Mouse (Mus musculus) forebrain, embryonic 11.5 days (tissue): ENCODE results near the gene Fhl3. TPM values are rescaled to one million over a fixed set of nuclear protein-coding genes. Genes with fewer than 3 reads are reported as not detected.
"Not testable (repeated sequence)": the region's sequence is repeated elsewhere in the genome, so short reads cannot be mapped to it uniquely, and the experiment has no call there.

Experiments
- ATAC-seq: fragments of 200-750 bp; cut with Nextera tagmentation; replicated peaks from 2 replicates; pipeline ENCODE4 v1.8.0; 2017; ENCODE audit warnings: moderate TSS enrichment; ENCODE audit not compliant: low FRiP score
- DNase-seq: peaks from one replicate; pipeline ENCODE4 v3.0.0-alpha.2; 2017; ENCODE audit warnings: low spot score
- H3K27ac ChIP-seq: fragments of 300-500 bp; sonication (generic); 2 replicates; pipeline ENCODE4 v1.5.1; 2014; ENCODE audit warnings: low read depth, low read length
- H3K27me3 ChIP-seq: fragments of 300-500 bp; sonication (generic); 2 replicates; pipeline ENCODE4 v1.6.1; 2014; ENCODE audit warnings: mild to moderate bottlenecking, low read length, mixed read lengths; ENCODE audit not compliant: control insufficient read depth, insufficient read depth
- H3K36me3 ChIP-seq: fragments of 300-500 bp; sonication (generic); 2 replicates; pipeline ENCODE4 v1.6.1; 2014; ENCODE audit warnings: mild to moderate bottlenecking, low read length, moderate library complexity, mixed read lengths; ENCODE audit not compliant: control insufficient read depth, insufficient read depth
- H3K4me1 ChIP-seq: fragments of 300-500 bp; sonication (generic); replicated peaks from 2 replicates; pipeline ENCODE4 v1.6.1; 2014; ENCODE audit warnings: low read length, mixed read lengths; ENCODE audit not compliant: control insufficient read depth, insufficient read depth
- H3K4me2 ChIP-seq: fragments of 300-500 bp; sonication (generic); 2 replicates; pipeline ENCODE4 v1.6.1; 2014; ENCODE audit warnings: low read depth, mild to moderate bottlenecking, low read length, moderate library complexity, mixed read lengths; ENCODE audit not compliant: severe bottlenecking
- H3K4me3 ChIP-seq: fragments of 300-500 bp; sonication (generic); 2 replicates; pipeline ENCODE4 v1.5.1; 2014; ENCODE audit warnings: low read depth, low read length
- H3K9ac ChIP-seq: fragments of 300-500 bp; sonication (generic); 2 replicates; pipeline ENCODE4 v1.6.1; 2014; ENCODE audit warnings: low read length
- H3K9me3 ChIP-seq: fragments of 300-500 bp; sonication (generic); 2 replicates; pipeline ENCODE4 v1.6.1; 2016; ENCODE audit warnings: low read length, mixed read lengths; ENCODE audit not compliant: control insufficient read depth
- WGBS: fragments of 180-500 bp; shearing (Covaris S2); extraction: QIAGEN DNeasy Blood & Tissue Kit; methylation state at CpG from one replicate; pipeline ENCODE4 v1.1.7; 2014; 5-methylcytosine and 5-hydroxymethylcytosine counted together
- polyA plus RNA-seq: library from polyadenylated mRNA; unstranded; fragments of >200 nt; fragmentation: Nextera tagmentation; extraction: Ambion mirVana; gene quantifications from 2 replicates; pipeline ENCODE4 v1.2.1, GENCODE M21; 2014

The Fhl3 gene
- polyA plus RNA-seq, 1 experiment from 2014 or later = 5.5 TPM

DNA sequence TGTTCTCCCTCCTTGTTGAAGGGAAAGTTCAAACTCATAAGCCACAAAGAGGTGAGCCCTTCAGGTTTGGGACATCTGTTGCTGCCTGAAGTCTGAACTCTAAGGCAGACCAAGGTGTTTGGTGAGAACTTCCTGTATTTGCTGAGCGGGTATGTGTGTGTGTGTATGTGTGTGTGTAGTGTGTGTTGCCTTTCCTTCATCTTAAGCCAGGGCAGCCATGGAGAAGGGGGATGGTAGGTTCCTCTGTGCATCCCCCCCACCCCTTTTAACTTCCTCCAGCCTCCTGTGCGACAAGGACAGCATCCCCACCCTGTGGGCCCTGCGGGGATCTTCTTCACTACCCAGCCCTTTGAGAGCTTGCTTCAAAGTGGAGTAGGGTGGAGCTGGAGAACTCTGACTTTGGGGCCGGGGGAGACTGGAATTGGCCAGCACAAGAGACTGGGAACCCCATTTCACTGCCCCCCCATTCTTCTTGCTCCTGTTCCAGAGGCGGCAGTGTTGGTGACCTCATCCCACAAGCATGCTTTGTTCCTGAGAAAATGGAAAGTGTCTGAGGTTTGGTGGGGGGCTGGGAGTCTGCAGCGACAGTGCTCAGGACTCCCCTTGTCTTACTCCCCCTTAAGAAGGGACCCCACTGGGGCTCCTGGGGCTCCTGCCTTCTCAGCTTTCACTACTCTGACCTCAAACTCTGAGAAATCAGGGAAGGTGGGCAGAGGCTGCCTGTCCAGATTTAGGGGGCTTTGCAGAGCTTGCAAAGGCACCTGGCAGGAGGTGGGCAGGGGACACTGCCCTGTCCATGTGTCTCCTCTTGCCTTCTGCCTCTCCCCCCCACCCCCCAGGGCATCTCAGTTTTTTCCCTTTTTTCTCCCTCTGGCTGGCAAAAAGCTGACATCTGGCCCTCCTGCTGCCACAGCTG lies 3.6 kb downstream of the Fhl3 start:
- peaks cover 31% of the 10 kb centered on the region for H3K4me1 ChIP-seq
- H3K9ac ChIP-seq = peak overlapping the region; percentile 55
- no peaks in the 10 kb centered on the region for H3K9me3 ChIP-seq
- peak overlapping the region; percentile 12; the same call in 1 of the 2 replicates for H3K4me3 ChIP-seq
- H3K36me3 ChIP-seq = no peaks in the 10 kb centered on the region
- peak overlapping the region; percentile 22 for H3K4me2 ChIP-seq
- ATAC-seq = peak; percentile 20; the same call in 1 of the 2 replicates
- DNase-seq = peak; percentile 65
- H3K27me3 ChIP-seq = no peaks in the 10 kb centered on the region; the same call in 1 of the 2 replicates
- H3K27ac ChIP-seq = peak overlapping the region; percentile 75
- 6% methylated on average over 6 of the region's 6 CpGs for WGBS

DNA sequence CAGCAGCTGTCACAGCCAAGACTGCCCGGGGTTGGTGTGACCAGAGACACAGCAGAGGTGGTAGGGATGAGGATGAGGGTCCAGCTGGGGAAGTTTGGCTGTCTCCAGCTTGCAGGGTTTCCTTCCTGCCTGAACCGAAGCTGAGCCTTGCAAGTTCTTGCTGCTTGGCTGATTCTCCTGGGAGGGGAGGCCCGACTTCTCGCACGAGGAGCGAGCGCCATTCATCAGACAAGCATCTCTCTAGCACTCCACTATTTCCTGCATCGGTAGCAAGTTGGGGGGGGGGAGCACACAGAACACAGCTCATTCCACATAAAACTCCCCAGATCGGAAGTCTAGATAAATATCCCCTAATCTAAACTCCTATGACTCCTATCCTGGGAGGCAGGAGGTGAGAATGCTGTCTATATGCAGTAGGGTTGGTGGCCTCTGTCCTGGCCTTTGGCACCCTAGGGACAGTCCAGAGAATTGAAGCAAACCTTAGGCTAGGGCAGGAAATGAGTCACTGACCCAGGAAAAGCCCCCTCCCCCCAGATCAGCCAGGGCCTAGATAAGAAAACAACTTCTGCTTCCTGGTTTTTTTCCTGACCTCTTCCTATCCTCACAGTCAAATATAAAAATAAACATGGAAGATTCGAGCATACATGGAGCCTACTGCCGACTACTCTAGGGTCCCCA lies 4.4 kb downstream of the Fhl3 start:
- 18% methylated on average over 11 of the region's 11 CpGs for WGBS
- H3K4me3 ChIP-seq = peak overlapping the region; percentile 12; the same call in 1 of the 2 replicates
- H3K27me3 ChIP-seq = no peaks in the 10 kb centered on the region; the same call in 1 of the 2 replicates

DNA sequence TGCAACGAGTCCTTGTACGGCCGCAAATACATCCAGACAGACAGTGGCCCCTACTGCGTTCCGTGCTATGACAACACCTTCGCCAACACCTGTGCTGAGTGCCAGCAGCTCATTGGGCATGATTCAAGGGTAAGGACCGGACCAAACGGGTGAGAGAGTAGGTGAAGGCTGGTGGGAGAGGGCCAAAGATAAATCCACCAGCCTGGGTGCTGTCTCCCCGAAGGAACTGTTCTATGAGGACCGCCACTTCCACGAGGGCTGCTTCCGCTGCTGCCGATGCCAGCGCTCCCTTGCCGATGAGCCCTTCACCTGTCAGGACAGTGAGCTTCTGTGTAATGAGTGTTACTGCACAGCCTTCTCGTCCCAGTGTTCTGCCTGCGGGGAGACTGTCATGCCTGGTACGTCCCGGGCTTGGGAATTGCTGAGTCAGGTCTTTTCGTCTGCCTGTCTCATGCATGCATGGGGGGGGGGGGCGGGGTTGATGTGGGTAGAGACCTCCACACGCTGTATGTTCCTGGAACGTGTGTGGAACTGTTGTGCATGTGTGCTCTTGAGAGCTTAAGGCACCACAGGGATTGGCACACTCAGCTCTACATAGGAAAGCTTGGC lies 5.3 kb downstream of the Fhl3 start:
- Histone ChIP-seq H3K36me3 (no peaks in the 10 kb centered on the region), H3K4me1 (peaks cover 34% of the 10 kb centered on the region), H3K4me3 (no peak overlapping the region), H3K9me3 (no peaks in the 10 kb centered on the region), H3K9ac (no peak overlapping the region), H3K4me2 (no peak overlapping the region), H3K27me3 (no peaks in the 10 kb centered on the region; the same call in 1 of the 2 replicates), H3K27ac (no peak overlapping the region)
- DNase-seq (no peak), ATAC-seq (no peak)
- 85% methylated on average over 23 of the region's 23 CpGs for WGBS

More for the DNA sequence above, 4.4 kb downstream of the Fhl3 start:
- DNase-seq (peak; percentile 62), ATAC-seq (no peak)
- no peaks in the 10 kb centered on the region for H3K9me3 ChIP-seq
- H3K36me3 ChIP-seq = no peaks in the 10 kb centered on the region
- peak overlapping the region; percentile 55 for H3K9ac ChIP-seq
- H3K27ac ChIP-seq = peak overlapping the region; percentile 75
- peaks cover 36% of the 10 kb centered on the region for H3K4me1 ChIP-seq
- H3K4me2 ChIP-seq = peak overlapping the region; percentile 22

DNA sequence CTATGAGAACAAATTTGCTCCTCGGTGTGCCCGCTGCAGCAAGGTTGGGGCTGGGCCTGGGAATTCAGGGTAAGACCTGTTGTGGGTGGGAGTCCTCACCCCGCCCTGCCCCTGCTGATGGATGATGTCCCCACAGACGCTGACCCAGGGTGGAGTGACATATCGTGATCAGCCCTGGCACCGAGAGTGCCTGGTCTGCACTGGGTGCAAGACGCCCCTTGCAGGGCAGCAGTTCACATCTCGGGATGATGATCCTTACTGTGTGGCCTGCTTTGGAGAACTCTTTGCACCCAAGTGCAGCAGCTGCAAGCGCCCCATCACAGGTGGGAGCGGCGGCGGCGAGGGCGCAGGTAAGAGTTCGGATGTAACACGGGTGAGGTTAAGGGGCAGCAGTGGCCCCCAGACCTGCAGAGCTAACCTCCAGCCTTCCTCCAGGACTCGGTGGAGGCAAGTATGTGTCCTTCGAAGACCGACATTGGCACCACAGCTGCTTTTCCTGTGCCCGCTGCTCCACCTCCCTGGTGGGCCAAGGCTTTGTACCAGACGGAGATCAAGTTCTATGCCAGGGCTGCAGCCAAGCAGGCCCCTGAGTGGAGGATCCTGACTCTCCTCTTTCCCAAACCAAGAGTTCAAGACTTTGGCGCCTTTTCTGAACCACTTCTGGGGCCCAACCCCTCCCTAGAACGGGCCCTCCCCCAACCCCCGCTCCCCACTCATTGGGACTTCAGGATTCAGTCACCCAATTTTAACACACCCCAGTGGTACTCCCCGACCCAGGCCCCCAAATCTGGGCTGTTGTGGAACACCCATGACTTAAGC lies 7.1 kb downstream of the Fhl3 start:
- H3K4me2 ChIP-seq, H3K9ac ChIP-seq, H3K4me3 ChIP-seq, ATAC-seq, H3K27ac ChIP-seq, H3K9me3 ChIP-seq, H3K36me3 ChIP-seq, DNase-seq, H3K27me3 ChIP-seq: not testable (repeated sequence)
- WGBS = 85% methylated on average over 25 of the region's 25 CpGs
- peaks cover 30% of the 10 kb centered on the region for H3K4me1 ChIP-seq

DNA sequence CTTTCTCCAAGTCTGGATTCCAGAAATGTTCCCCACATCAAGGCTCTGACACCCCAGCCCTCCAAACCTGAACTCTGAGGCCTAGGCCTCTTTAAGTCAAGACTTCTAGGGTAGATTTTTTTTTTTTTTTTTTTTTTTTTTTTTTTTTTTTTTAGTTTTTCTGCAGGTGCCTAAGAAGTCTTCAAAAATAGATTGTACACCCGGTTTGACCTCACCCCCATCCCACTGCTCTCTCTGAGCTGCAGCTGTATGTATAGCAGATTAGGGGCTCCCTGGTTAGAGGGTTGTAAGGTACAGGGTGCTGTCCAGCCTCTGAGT lies 7.7 kb downstream of the Fhl3 start:
- DNase-seq, H3K36me3 ChIP-seq, H3K9ac ChIP-seq, H3K27me3 ChIP-seq, H3K9me3 ChIP-seq, H3K4me3 ChIP-seq, ATAC-seq: not testable (repeated sequence)
- 17% methylated on average over 1 of the region's 1 CpGs for WGBS
- Histone ChIP-seq H3K4me2 (peak overlapping the region; percentile 57; the same call in 1 of the 2 replicates), H3K27ac (peak overlapping the region; percentile 66; the same call in 1 of the 2 replicates), H3K4me1 (peaks cover 30% of the 10 kb centered on the region)

DNA sequence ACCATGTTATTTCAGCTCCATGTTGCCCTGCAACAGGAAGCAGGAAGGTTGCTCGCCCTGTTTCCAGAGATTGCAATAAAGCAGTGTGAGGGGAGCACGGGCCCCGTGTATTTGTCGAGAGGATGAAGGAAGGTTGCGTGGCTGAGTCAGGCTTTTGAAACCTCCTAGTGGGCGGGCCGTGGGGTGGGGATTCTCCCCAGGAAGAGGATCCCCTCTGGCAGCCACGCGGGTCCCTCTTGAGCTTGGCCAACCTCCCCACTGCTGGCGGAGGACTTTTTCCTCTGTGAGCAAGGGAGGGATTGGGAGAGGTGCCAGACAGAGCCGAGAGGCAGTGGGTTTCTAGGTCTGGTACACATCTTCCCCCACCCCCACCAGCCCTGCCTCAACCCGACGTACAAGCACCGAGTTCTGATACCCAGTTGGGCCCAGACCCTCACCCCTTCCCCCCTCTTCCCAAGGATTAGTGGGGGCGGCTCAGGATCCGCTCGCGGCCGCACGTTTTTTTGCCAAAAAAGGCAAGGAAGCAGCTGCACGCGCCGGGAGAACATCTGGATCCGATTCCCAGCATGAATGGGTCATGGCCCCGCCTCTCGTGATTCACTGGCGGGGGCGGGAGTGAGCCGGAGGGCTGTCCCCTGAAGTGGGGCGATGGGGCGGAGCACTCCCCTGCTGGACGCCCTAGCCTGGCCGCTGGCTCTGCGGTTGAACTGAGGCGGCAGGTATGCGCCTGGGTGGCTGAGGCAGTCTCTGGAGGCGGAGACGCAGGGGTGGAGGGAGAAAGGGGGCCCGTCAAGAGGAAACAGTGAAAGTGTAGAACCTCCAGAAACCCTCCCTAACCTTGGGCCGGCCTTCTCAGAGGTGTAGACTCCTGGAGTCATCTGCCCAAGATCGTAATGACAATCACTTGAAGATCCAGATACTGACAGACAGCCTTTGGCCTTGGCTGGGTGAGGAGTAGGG lies 8.3 kb downstream of the Fhl3 start:
- 1% methylated on average over 41 of the region's 41 CpGs for WGBS
- Histone ChIP-seq H3K27me3 (no peaks in the 10 kb centered on the region; the same call in 1 of the 2 replicates), H3K27ac (peak overlapping the region; percentile 66; the same call in 1 of the 2 replicates), H3K9ac (peak overlapping the region; percentile 51), H3K4me1 (peaks cover 26% of the 10 kb centered on the region), H3K4me2 (peak overlapping the region; percentile 57), H3K4me3 (peak overlapping the region; percentile 24; the same call in 1 of the 2 replicates), H3K9me3 (no peaks in the 10 kb centered on the region), H3K36me3 (no peaks in the 10 kb centered on the region)
- DNase-seq (peak; percentile 91), ATAC-seq (peak; percentile 77)

DNA sequence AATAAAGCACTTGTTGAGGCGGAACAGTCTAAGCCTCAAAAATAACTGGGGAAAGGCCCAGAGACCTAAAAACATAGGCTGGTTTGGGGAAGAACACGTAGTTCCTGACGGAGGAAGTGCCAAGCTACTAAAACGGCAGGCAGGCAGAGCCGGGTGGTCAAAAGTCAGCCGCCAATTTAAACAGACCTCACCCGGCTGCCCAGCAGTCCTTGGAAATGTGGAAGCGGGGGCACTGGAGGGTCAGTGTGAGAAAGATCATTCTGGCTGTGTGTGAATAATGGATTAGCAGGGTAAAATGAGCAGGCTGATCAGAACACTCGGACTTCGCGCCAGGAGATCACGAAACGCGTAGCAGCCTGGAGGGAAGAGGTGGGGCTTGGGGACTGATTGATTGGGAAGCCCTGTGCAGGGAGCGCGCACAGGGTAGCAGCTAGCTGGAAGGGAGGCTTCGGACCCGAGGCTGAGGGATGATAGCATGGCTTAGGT lies 9.5 kb downstream of the Fhl3 start:
- H3K27me3 ChIP-seq = no peaks in the 10 kb centered on the region; the same call in 1 of the 2 replicates
- H3K4me3 ChIP-seq = no peak overlapping the region
- ATAC-seq = no peak
- H3K4me1 ChIP-seq = peaks cover 17% of the 10 kb centered on the region
- H3K4me2 ChIP-seq = peak overlapping the region; percentile 26; the same call in 1 of the 2 replicates
- DNase-seq = peak; percentile 61
- no peaks in the 10 kb centered on the region for H3K36me3 ChIP-seq
- no peaks in the 10 kb centered on the region for H3K9me3 ChIP-seq
- no peak overlapping the region for H3K9ac ChIP-seq
- H3K27ac ChIP-seq = no peak overlapping the region
- WGBS = 4% methylated on average over 18 of the region's 18 CpGs
